Mouse (Mus musculus) MEL (cell line): ENCODE data around the gene Whrn. TPM values are rescaled to one million over a fixed set of nuclear protein-coding genes. Genes with fewer than 3 reads are reported as not detected.

Source experiments
- DNase-seq: peaks from one replicate; pipeline ENCODE4 v3.0.0; 2011; ENCODE audit warnings: low read depth, low spot score
- H3K27ac ChIP-seq: 2 replicates; pipeline ENCODE4 v1.5.1; 2012; ENCODE audit warnings: low read depth, mild to moderate bottlenecking, control low read depth, low read length, moderate library complexity; ENCODE audit not compliant: control insufficient read depth
- H3K27me3 ChIP-seq, 2 experiments: fragments of 150-350 bp in 1 of 2; sonication (generic) in 1 of 2; 2 replicates each; pipeline ENCODE4 v1.6.1; 2012; ENCODE audit warnings: low read length in 2 of 2, mild to moderate bottlenecking in 2 of 2, improper control_type of control experiment in 1 of 2, moderate library complexity in 1 of 2; ENCODE audit not compliant: insufficient read depth in 2 of 2, control insufficient read depth in 1 of 2
- H3K36me3 ChIP-seq, 2 experiments: 2 replicates each; pipeline ENCODE4 v1.6.1; 2012 to 2014; ENCODE audit warnings: low read length in 2 of 2, improper control_type of control experiment in 1 of 2, inconsistent platforms in 1 of 2, mild to moderate bottlenecking in 1 of 2; ENCODE audit not compliant: insufficient read depth in 2 of 2, control insufficient read depth in 1 of 2
- H3K4me1 ChIP-seq, 2 experiments: fragments of 150-350 bp in 1 of 2; sonication (generic) in 1 of 2; 2 replicates each; pipeline ENCODE4 v1.6.1; 2012; ENCODE audit warnings: low read length in 2 of 2, improper control_type of control experiment in 1 of 2, mild to moderate bottlenecking in 1 of 2; ENCODE audit not compliant: insufficient read depth in 2 of 2, control insufficient read depth in 1 of 2
- H3K4me3 ChIP-seq, 2 experiments: fragments of 150-350 bp in 1 of 2; sonication (generic) in 1 of 2; 2 replicates each; pipeline ENCODE4 v1.5.1; 2012; ENCODE audit warnings: low read depth in 2 of 2, low read length in 2 of 2, mild to moderate bottlenecking in 2 of 2, moderate library complexity in 2 of 2, control low read depth in 1 of 2, improper control_type of control experiment in 1 of 2; ENCODE audit not compliant: control insufficient read depth in 1 of 2, insufficient read depth in 1 of 2
- H3K79me2 ChIP-seq: 2 replicates; pipeline ENCODE4 v1.6.1; 2012; ENCODE audit warnings: mild to moderate bottlenecking, low read length, moderate library complexity; ENCODE audit not compliant: control insufficient read depth, poor library complexity, insufficient read depth
- H3K9ac ChIP-seq: 2 replicates; pipeline ENCODE4 v1.6.1; 2012; ENCODE audit warnings: low read depth, mild to moderate bottlenecking, control low read depth, low read length, moderate library complexity; ENCODE audit not compliant: control insufficient read depth, poor library complexity, severe bottlenecking
- H3K9me3 ChIP-seq: fragments of 150-350 bp; sonication (generic); replicated peaks from 2 replicates; pipeline ENCODE4 v1.6.1; 2012; ENCODE audit warnings: mild to moderate bottlenecking, low read length, improper control_type of control experiment, moderate library complexity; ENCODE audit not compliant: insufficient read depth
- BHLHE40 ChIP-seq: IDR thresholded peaks from 2 replicates; pipeline ENCODE4 v1.6.1; 2012; ENCODE audit warnings: low read depth, mild to moderate bottlenecking, inconsistent platforms, low read length, improper control_type of control experiment, borderline replicate concordance
- CHD1 ChIP-seq: IDR thresholded peaks from 2 replicates; pipeline ENCODE4 v1.6.1; 2012; ENCODE audit warnings: low read depth, mild to moderate bottlenecking, inconsistent platforms, low read length, improper control_type of control experiment
- CTCF ChIP-seq, 3 experiments: IDR thresholded peaks in 2 of 3; conservative IDR thresholded peaks in 1 of 3; 2 replicates each; pipeline ENCODE4 v1.5.1; 2011 to 2012; ENCODE audit warnings: low read length in 3 of 3, low read depth in 2 of 3, mild to moderate bottlenecking in 2 of 3, improper control_type of control experiment in 1 of 3, inconsistent platforms in 1 of 3, mixed read lengths in 1 of 3, moderate library complexity in 1 of 3; ENCODE audit not compliant: control insufficient read depth in 1 of 3, insufficient read depth in 1 of 3, poor library complexity in 1 of 3, severe bottlenecking in 1 of 3
- E2F4 ChIP-seq: IDR thresholded peaks from 2 replicates; pipeline ENCODE4 v1.6.1; 2011; ENCODE audit warnings: low read depth, low read length, improper control_type of control experiment, borderline replicate concordance
- ELF1 ChIP-seq: IDR thresholded peaks from 2 replicates; pipeline ENCODE4 v1.6.1; 2014; ENCODE audit warnings: low read depth, mild to moderate bottlenecking, inconsistent platforms, low read length, improper control_type of control experiment, moderate library complexity
- EP300 ChIP-seq, 2 experiments: IDR thresholded peaks; 2 replicates each; pipeline ENCODE4 v1.6.1; 2011; ENCODE audit warnings: improper control_type of control experiment in 2 of 2, low read length in 2 of 2, low read depth in 1 of 2, mild to moderate bottlenecking in 1 of 2
- ETS1 ChIP-seq: IDR thresholded peaks from 2 replicates; pipeline ENCODE4 v1.6.1; 2012; ENCODE audit warnings: low read depth, mild to moderate bottlenecking, inconsistent platforms, low read length, improper control_type of control experiment, moderate library complexity
- HCFC1 ChIP-seq: IDR thresholded peaks from 2 replicates; pipeline ENCODE4 v1.6.1; 2012; ENCODE audit warnings: low read depth, mild to moderate bottlenecking, inconsistent platforms, low read length, improper control_type of control experiment, moderate library complexity
- JUND ChIP-seq: IDR thresholded peaks from 2 replicates; pipeline ENCODE4 v1.6.1; 2011; ENCODE audit warnings: low read depth, mild to moderate bottlenecking, improper control_type of control experiment, low read length
- KAT2A ChIP-seq: conservative IDR thresholded peaks from 2 replicates; pipeline ENCODE4 v1.6.1; 2012; ENCODE audit warnings: low read depth, low read length, improper control_type of control experiment, inconsistent platforms
- MAX ChIP-seq: IDR thresholded peaks from 2 replicates; pipeline ENCODE4 v1.6.1; 2011; ENCODE audit warnings: low read length, improper control_type of control experiment
- MAZ ChIP-seq: IDR thresholded peaks from 2 replicates; pipeline ENCODE4 v1.6.1; 2012; ENCODE audit warnings: low read depth, mild to moderate bottlenecking, inconsistent platforms, low read length, improper control_type of control experiment
- MYC ChIP-seq: IDR thresholded peaks from 2 replicates; pipeline ENCODE4 v1.6.1; 2011; ENCODE audit warnings: low read depth, mild to moderate bottlenecking, low read length, improper control_type of control experiment, moderate library complexity
- NELFE ChIP-seq: IDR thresholded peaks from 2 replicates; pipeline ENCODE4 v1.6.1; 2011; ENCODE audit warnings: low read depth, low read length, improper control_type of control experiment
- RAD21 ChIP-seq: IDR thresholded peaks from 2 replicates; pipeline ENCODE4 v1.6.1; 2011; ENCODE audit warnings: mild to moderate bottlenecking, low read depth, low read length, improper control_type of control experiment
- RCOR1 ChIP-seq: IDR thresholded peaks from 2 replicates; pipeline ENCODE4 v1.6.1; 2012; ENCODE audit warnings: low read depth, mild to moderate bottlenecking, inconsistent platforms, low read length, improper control_type of control experiment
- SIN3A ChIP-seq: IDR thresholded peaks from 2 replicates; pipeline ENCODE4 v1.6.1; 2012; ENCODE audit warnings: low read length, improper control_type of control experiment, inconsistent platforms
- SMC3 ChIP-seq: IDR thresholded peaks from 2 replicates; pipeline ENCODE4 v1.6.1; 2011; ENCODE audit warnings: low read depth, low read length, improper control_type of control experiment
- TAL1 ChIP-seq: IDR thresholded peaks from 2 replicates; pipeline ENCODE4 v1.6.1; 2012; ENCODE audit warnings: mild to moderate bottlenecking, inconsistent platforms, low read length, moderate library complexity, mixed read lengths
- USF1 ChIP-seq: IDR thresholded peaks from 2 replicates; pipeline ENCODE4 v1.6.1; 2014; ENCODE audit warnings: low read depth, mild to moderate bottlenecking, inconsistent platforms, low read length, improper control_type of control experiment, moderate library complexity
- USF2 ChIP-seq, 2 experiments: IDR thresholded peaks; 2 replicates each; pipeline ENCODE4 v1.6.1; 2011 to 2012; ENCODE audit warnings: improper control_type of control experiment in 2 of 2, low read length in 2 of 2, borderline replicate concordance in 1 of 2, inconsistent platforms in 1 of 2, low read depth in 1 of 2, mild to moderate bottlenecking in 1 of 2; ENCODE audit not compliant: insufficient read depth in 1 of 2
- ZC3H11A ChIP-seq: IDR thresholded peaks from 2 replicates; pipeline ENCODE4 v1.6.1; 2012; ENCODE audit warnings: low read depth, mild to moderate bottlenecking, inconsistent platforms, low read length, improper control_type of control experiment
- ZMIZ1 ChIP-seq: IDR thresholded peaks from 2 replicates; pipeline ENCODE4 v1.6.1; 2012; ENCODE audit warnings: low read depth, mild to moderate bottlenecking, inconsistent platforms, low read length, improper control_type of control experiment, moderate library complexity
- polyA plus RNA-seq, 2 experiments: library from polyadenylated mRNA; stranded (reverse) in 1 of 2; unstranded in 1 of 2; fragments of >175 nt in 1 of 2; fragments of >200 nt in 1 of 2; gene quantifications; 2 replicates each; pipeline versions ENCODE4 v1.2.1 to v1.2.4; 2012; ENCODE audit warnings: low replicate concordance in 2 of 2, low read depth in 1 of 2; ENCODE audit not compliant: insufficient read length in 2 of 2, insufficient read depth in 1 of 2, missing spikeins in 1 of 2
- total RNA-seq: library from RNA; depleted of rRNA; stranded (reverse); fragments of 300-350 nt; gene quantifications from 2 replicates; pipeline ENCODE4 v1.2.3, GENCODE M21; 2012

Whrn gene
- total and polyA plus RNA-seq, 3 experiments: not detected

- H3K4me1 ChIP-seq: no peaks in the 10 kb centered on the region
- H3K9me3 ChIP-seq: no peaks in the 10 kb centered on the region
Measured at GRCm38 (mm10) chr4:63494401-63494966, 1.3 kb downstream of the Whrn start.

GRCm38 (mm10) chr4:63493351-63494121 is 2.3 kb downstream of the Whrn start:
- Histone ChIP-seq H3K79me2 (no peaks in the 10 kb centered on the region), H3K27me3 (no peaks in the 10 kb centered on the region; a peak in 1 of 4 replicates)
- TF ChIP-seq EP300 (IDR thresholded peaks at IDR 0.05; ENCODE audit: low read depth in 1 of 2, low read length in 2 of 2): no peak
- TF ChIP-seq USF2 (IDR thresholded peaks at IDR 0.05; ENCODE audit: borderline replicate concordance in 1 of 2, insufficient read depth in 1 of 2, low read depth in 1 of 2, low read length in 2 of 2): no peak
- TF ChIP-seq NELFE: no peak
- TF ChIP-seq KAT2A: no peak
- TF ChIP-seq MYC: no peak
- TF ChIP-seq ELF1: no peak
- no peak for TF ChIP-seq HCFC1
- TF ChIP-seq CTCF (IDR thresholded peaks at IDR 0.05 in 2 of 3, conservative IDR thresholded peaks at IDR 0.05 in 1 of 3; ENCODE audit: control insufficient read depth in 1 of 3, insufficient read depth in 1 of 3, low read depth in 2 of 3, low read length in 3 of 3, poor library complexity in 1 of 3, severe bottlenecking in 1 of 3): no peak
- no peak for TF ChIP-seq BHLHE40
- TF ChIP-seq MAX: no peak
- no peak for TF ChIP-seq ETS1
- no peak for TF ChIP-seq ZC3H11A
- no peak for TF ChIP-seq MAZ
- no peak for TF ChIP-seq USF1

More at GRCm38 (mm10) chr4:63494401-63494966, 1.3 kb downstream of the Whrn start:
- no peak overlapping the region for H3K9ac ChIP-seq
- no peaks in the 10 kb centered on the region; a peak in 1 of 4 replicates for H3K27me3 ChIP-seq
- DNase-seq: no peak
- no peak overlapping the region for H3K27ac ChIP-seq
- no peaks in the 10 kb centered on the region for H3K36me3 ChIP-seq
- H3K4me3 ChIP-seq: no peak overlapping the region
- H3K79me2 ChIP-seq: no peaks in the 10 kb centered on the region
- TF ChIP-seq CTCF (IDR thresholded peaks at IDR 0.05 in 2 of 3, conservative IDR thresholded peaks at IDR 0.05 in 1 of 3; ENCODE audit: control insufficient read depth in 1 of 3, insufficient read depth in 1 of 3, low read depth in 2 of 3, low read length in 3 of 3, poor library complexity in 1 of 3, severe bottlenecking in 1 of 3): no peak
- no peak for TF ChIP-seq RAD21
- TF ChIP-seq ZMIZ1: no peak
- no peak for TF ChIP-seq JUND
- no peak for TF ChIP-seq CHD1
- TF ChIP-seq USF2 (IDR thresholded peaks at IDR 0.05; ENCODE audit: borderline replicate concordance in 1 of 2, insufficient read depth in 1 of 2, low read depth in 1 of 2, low read length in 2 of 2): no peak
- TF ChIP-seq SIN3A: no peak
- no peak for TF ChIP-seq RCOR1
- TF ChIP-seq TAL1: no peak
- no peak for TF ChIP-seq MAZ
- no peak for TF ChIP-seq NELFE
- TF ChIP-seq SMC3: no peak
- no peak for TF ChIP-seq E2F4
- TF ChIP-seq MYC: no peak

More at GRCm38 (mm10) chr4:63493351-63494121, 2.3 kb downstream of the Whrn start:
- no peak overlapping the region for H3K4me3 ChIP-seq
- H3K9ac ChIP-seq: no peak overlapping the region
- no peak overlapping the region for H3K27ac ChIP-seq
- H3K36me3 ChIP-seq: no peaks in the 10 kb centered on the region
- H3K9me3 ChIP-seq: no peaks in the 10 kb centered on the region
- DNase-seq: no peak
- no peaks in the 10 kb centered on the region for H3K4me1 ChIP-seq
